8 mouse cellular contexts compared by ENCODE assay signal in the genomic region with DNA sequence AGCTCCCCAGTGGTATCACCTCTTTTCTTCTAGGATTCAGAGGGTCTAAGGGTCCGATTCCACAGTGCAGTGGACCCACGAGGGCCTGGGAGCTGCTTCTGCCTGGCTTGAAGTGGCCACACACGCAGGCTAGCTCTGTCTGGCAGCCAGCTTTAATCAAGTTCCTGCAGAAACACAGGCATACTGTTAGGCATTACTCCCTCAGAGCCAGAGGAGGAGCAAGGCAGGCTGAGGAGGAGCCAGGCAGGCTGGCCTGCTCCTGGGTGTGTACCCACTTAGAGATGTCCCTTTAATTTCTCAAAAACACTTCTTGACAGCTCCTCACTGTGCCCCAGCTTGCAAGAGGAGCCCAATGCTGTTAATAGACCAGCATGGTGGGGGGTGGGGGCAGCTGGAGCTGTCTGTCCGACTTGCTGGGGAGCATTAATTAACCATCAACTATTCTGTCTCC.
DNase-seq lines count a peak whose midpoint lies in the region; ATAC-seq and TF ChIP-seq lines count a peak whose summit lies in the region.

No protein-coding gene starts in this region.

- H3K27me3 ChIP-seq in intestine, embryonic 16.5 days (replicated peaks; ENCODE audit: control insufficient read depth, insufficient read depth, low read length) = no peaks in the 10 kb centered on the region
- no peaks in the 10 kb centered on the region for H3K27me3 ChIP-seq in lung, embryonic 14.5 days (ENCODE audit: insufficient read depth, low read length)
- H3K27me3 ChIP-seq in stomach, postnatal 0 days (ENCODE audit: control insufficient read depth, insufficient read depth, low read length) = no peaks in the 10 kb centered on the region

- H3K4me1 ChIP-seq in intestine, embryonic 16.5 days (ENCODE audit: control insufficient read depth, insufficient read depth, low read length) = peaks cover 42% of the 10 kb centered on the region
- H3K4me1 ChIP-seq in lung, embryonic 14.5 days (ENCODE audit: insufficient read depth) = peaks cover 40% of the 10 kb centered on the region
- H3K4me1 ChIP-seq in stomach, postnatal 0 days (replicated peaks; ENCODE audit: control insufficient read depth, insufficient read depth) = peaks cover 12% of the 10 kb centered on the region

- peak overlapping the region; percentile 41 for H3K9ac ChIP-seq in intestine, embryonic 16.5 days (ENCODE audit: low read depth, low read length)
- peak overlapping the region; percentile 33; the same call in 1 of the 2 replicates for H3K9ac ChIP-seq in lung, embryonic 14.5 days
- 0 out of 2 replicates have a peak overlapping the region, but pooled peaks have one; percentile 27 for H3K9ac ChIP-seq in stomach, postnatal 0 days (ENCODE audit: low read length)

- 11% methylated on average over 4 of the region's 4 CpGs for WGBS in intestine, embryonic 16.5 days
- 11% methylated on average over 4 of the region's 4 CpGs for WGBS in lung, embryonic 14.5 days
- 13% methylated on average over 4 of the region's 4 CpGs for WGBS in stomach, postnatal 0 days

- H3K27ac ChIP-seq in intestine, embryonic 16.5 days (ENCODE audit: low read length) = peak overlapping the region; percentile 75
- H3K27ac ChIP-seq in lung, embryonic 14.5 days (ENCODE audit: low read depth) = peak overlapping the region; percentile 95
- H3K27ac ChIP-seq in stomach, postnatal 0 days (replicated peaks) = peak overlapping the region; percentile 88

- no peaks in the 10 kb centered on the region for H3K36me3 ChIP-seq in intestine, embryonic 16.5 days (ENCODE audit: control insufficient read depth, insufficient read depth, low read length)
- H3K36me3 ChIP-seq in lung, embryonic 14.5 days (ENCODE audit: insufficient read depth) = no peaks in the 10 kb centered on the region
- H3K36me3 ChIP-seq in stomach, postnatal 0 days (ENCODE audit: control insufficient read depth, insufficient read depth, low read length) = no peaks in the 10 kb centered on the region

- no peak overlapping the region for H3K4me3 ChIP-seq in intestine, embryonic 16.5 days (ENCODE audit: low read length)
- no peak overlapping the region for H3K4me3 ChIP-seq in lung, embryonic 14.5 days (ENCODE audit: low read depth, low read length)
- no peak overlapping the region for H3K4me3 ChIP-seq in stomach, postnatal 0 days (ENCODE audit: low read depth, low read length)

- no peak for TF ChIP-seq EP300 in stomach, postnatal 0 days (optimal IDR thresholded peaks at IDR 0.05)

- ATAC-seq in intestine, embryonic 16.5 days = peak; percentile 69
- peak; percentile 86 for ATAC-seq in lung, embryonic 14.5 days (ENCODE audit: insufficient read depth)
- peak; percentile 67; the same call in 1 of the 2 replicates for ATAC-seq in stomach, postnatal 0 days (ENCODE audit: low FRiP score, low TSS enrichment)
- ATAC-seq in activated CD4-positive, CD25-positive, alpha-beta regulatory T cell, adult 4 months = no peak

- 0 out of 2 replicates have a peak, but pooled peaks have one; percentile 3 for TF ChIP-seq CTCF in lung, embryonic 14.5 days (IDR thresholded peaks at IDR 0.05; ENCODE audit: low read depth)
- peak; percentile 37 for TF ChIP-seq CTCF in stomach, postnatal 0 days (IDR thresholded peaks at IDR 0.05; ENCODE audit: low read depth)

- H3K9me3 ChIP-seq in intestine, embryonic 16.5 days (ENCODE audit: control insufficient read depth, low read length) = no peaks in the 10 kb centered on the region
- H3K9me3 ChIP-seq in lung, embryonic 14.5 days (ENCODE audit: low read depth, low read length) = no peaks in the 10 kb centered on the region
- no peaks in the 10 kb centered on the region for H3K9me3 ChIP-seq in stomach, postnatal 0 days (ENCODE audit: control insufficient read depth, low read length)

- peak overlapping the region; percentile 32; the same call in 1 of the 2 replicates for H3K4me2 ChIP-seq in intestine, embryonic 16.5 days (ENCODE audit: low read depth, low read length)
- peak overlapping the region; percentile 43 for H3K4me2 ChIP-seq in lung, embryonic 14.5 days
- H3K4me2 ChIP-seq in stomach, postnatal 0 days (replicated peaks; ENCODE audit: low read depth) = peak overlapping the region; percentile 11

- peak; percentile 20 to 31 for DNase-seq in layer of hippocampus, postnatal 10 days (ENCODE audit: low spot score in 2 of 2)
- DNase-seq in layer of hippocampus, postnatal 36 days = no peak
- DNase-seq in heart, adult 11 months = peak; percentile 98
- DNase-seq in lung, embryonic 14.5 days = peak; percentile 72
- peak; percentile 65 for DNase-seq in stomach, postnatal 0 days (ENCODE audit: low spot score)
- no peak for DNase-seq in right cerebral cortex, postnatal 14 days

Comparison
In these comparisons a context has a peak if more than half of its experiments do, and no peak if none do; other contexts are left out.
1. DNase-seq: peak in layer of hippocampus, postnatal 10 days (2 of 2), heart, adult 11 months (single experiment), lung, embryonic 14.5 days (single experiment) and stomach, postnatal 0 days (single experiment); none in layer of hippocampus, postnatal 36 days (0 of 2) and right cerebral cortex, postnatal 14 days (single experiment).
2. Peak in every context shown above with its lines, with median percentiles within 50 percentile points of each other: H3K27ac ChIP-seq, H3K4me2 ChIP-seq and H3K9ac ChIP-seq.